In the genomic region with DNA sequence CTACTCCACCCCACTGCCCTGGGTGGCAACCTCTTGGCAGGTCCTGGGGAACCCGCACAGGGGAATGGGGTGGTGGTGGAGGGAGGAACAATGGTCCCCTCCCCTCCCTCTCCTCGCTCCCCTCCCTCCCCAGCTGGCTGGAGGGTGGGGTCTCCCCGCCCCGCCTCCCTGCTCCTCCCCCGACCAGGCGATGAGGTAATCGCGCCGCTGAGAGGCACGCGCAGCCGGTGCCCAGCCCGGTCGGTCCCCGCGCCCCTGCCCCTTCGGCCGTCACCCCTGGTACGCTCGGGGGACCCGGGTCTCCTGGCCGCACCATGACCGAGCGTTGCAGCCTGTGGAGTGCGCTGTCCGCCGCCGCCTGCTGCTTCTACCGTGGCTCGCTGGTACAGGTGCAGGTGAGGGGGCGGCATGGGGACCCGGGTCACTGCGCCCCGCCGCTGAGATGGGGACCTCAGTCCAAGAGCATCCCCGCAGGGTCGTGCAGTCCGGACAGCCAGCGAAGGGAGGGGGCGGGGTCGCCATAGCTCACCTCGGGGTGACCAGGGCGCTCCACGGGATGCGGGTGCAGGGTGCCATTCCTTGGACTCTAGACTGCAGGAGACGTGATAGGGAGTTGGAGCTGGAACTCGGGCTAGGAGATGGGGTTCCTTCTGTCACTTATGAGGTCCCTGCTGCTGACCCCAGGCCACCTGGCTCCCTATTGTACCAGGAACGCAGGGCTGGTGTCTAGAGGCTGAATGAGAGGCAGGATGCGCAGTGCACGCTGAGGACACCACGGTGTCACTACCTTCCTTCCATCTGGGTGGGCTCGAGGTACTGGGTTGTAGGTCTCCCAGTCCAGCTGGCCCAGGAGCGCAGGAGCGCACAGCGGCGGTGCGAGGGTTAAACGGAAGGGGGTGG, we compare ENCODE assay signal across 8 mouse cellular contexts. TPM values are rescaled to one million over a fixed set of nuclear protein-coding genes. Genes with fewer than 3 reads are reported as not detected.
DNase-seq lines count a peak whose midpoint lies in the region; ATAC-seq lines count a peak whose summit lies in the region.

No protein-coding gene starts in this region.

- peak overlapping the region; percentile 93 for H3K4me3 ChIP-seq in forebrain, embryonic 15.5 days
- H3K4me3 ChIP-seq in intestine, embryonic 15.5 days (replicated peaks), result peak overlapping the region; percentile 47
- peak overlapping the region; percentile 31 for H3K4me3 ChIP-seq in liver, embryonic 16.5 days (ENCODE audit: low read depth, low read length)
- H3K4me3 ChIP-seq in neural tube, embryonic 15.5 days (replicated peaks), result peak overlapping the region; percentile 80

- peak overlapping the region; percentile 97 for H3K4me2 ChIP-seq in forebrain, embryonic 15.5 days (replicated peaks)
- H3K4me2 ChIP-seq in intestine, embryonic 15.5 days (replicated peaks), result peak overlapping the region; percentile 94
- peak overlapping the region; percentile 47 for H3K4me2 ChIP-seq in liver, embryonic 16.5 days (ENCODE audit: low read depth, low read length)
- peak overlapping the region; percentile 76 for H3K4me2 ChIP-seq in neural tube, embryonic 15.5 days

- H3K27me3 ChIP-seq in forebrain, embryonic 15.5 days, result no peaks in the 10 kb centered on the region
- H3K27me3 ChIP-seq in intestine, embryonic 15.5 days (replicated peaks), result peaks cover 30% of the 10 kb centered on the region
- H3K27me3 ChIP-seq in liver, embryonic 16.5 days (ENCODE audit: control insufficient read depth, insufficient read depth, low read depth, low read length), result peaks cover 13% of the 10 kb centered on the region; the same call in 1 of the 2 replicates
- H3K27me3 ChIP-seq in neural tube, embryonic 15.5 days (replicated peaks), result no peaks in the 10 kb centered on the region

- 3% methylated on average over 49 of the region's 58 CpGs for WGBS in forebrain, embryonic 15.5 days
- 5% methylated on average over 46 of the region's 58 CpGs for WGBS in intestine, embryonic 15.5 days
- 35% methylated on average over 54 of the region's 58 CpGs for WGBS in liver, embryonic 16.5 days (ENCODE audit: insufficient replicate concordance)
- 5% methylated on average over 54 of the region's 58 CpGs for WGBS in neural tube, embryonic 15.5 days

- H3K9ac ChIP-seq in forebrain, embryonic 15.5 days (replicated peaks), result peak overlapping the region; percentile 92
- peak overlapping the region; percentile 46 for H3K9ac ChIP-seq in intestine, embryonic 15.5 days
- H3K9ac ChIP-seq in liver, embryonic 16.5 days (ENCODE audit: low read depth, low read length), result no peak overlapping the region
- peak overlapping the region; percentile 94 for H3K9ac ChIP-seq in neural tube, embryonic 15.5 days (replicated peaks)

- H3K9me3 ChIP-seq in forebrain, embryonic 15.5 days, result no peaks in the 10 kb centered on the region
- no peaks in the 10 kb centered on the region for H3K9me3 ChIP-seq in intestine, embryonic 15.5 days
- H3K9me3 ChIP-seq in liver, embryonic 16.5 days (replicated peaks; ENCODE audit: control insufficient read depth, low read length), result no peaks in the 10 kb centered on the region
- H3K9me3 ChIP-seq in neural tube, embryonic 15.5 days (replicated peaks), result no peaks in the 10 kb centered on the region

- H3K27ac ChIP-seq in forebrain, embryonic 15.5 days (replicated peaks), result peak overlapping the region; percentile 89
- peak overlapping the region; percentile 23; the same call in 1 of the 2 replicates for H3K27ac ChIP-seq in intestine, embryonic 15.5 days
- H3K27ac ChIP-seq in liver, embryonic 16.5 days (ENCODE audit: low read length), result no peak overlapping the region
- H3K27ac ChIP-seq in neural tube, embryonic 15.5 days (replicated peaks), result peak overlapping the region; percentile 89

- no peak; the same call in 1 of the 2 replicates for ATAC-seq in cerebellum, adult (ENCODE audit: insufficient number of reproducible peaks, low FRiP score, low TSS enrichment)
- peak; percentile 57 for ATAC-seq in forebrain, embryonic 15.5 days (replicated peaks)
- peak; percentile 73 for ATAC-seq in intestine, embryonic 15.5 days
- peak; percentile 14; the same call in 1 of the 2 replicates for ATAC-seq in liver, embryonic 16.5 days (ENCODE audit: low read depth)
- ATAC-seq in neural tube, embryonic 15.5 days (ENCODE audit: low FRiP score), result peak; percentile 58

- H3K36me3 ChIP-seq in forebrain, embryonic 15.5 days, result peaks cover 17% of the 10 kb centered on the region
- H3K36me3 ChIP-seq in intestine, embryonic 15.5 days, result 0 out of 2 replicates have a peak, but pooled peaks cover 4% of the 10 kb centered on the region
- no peaks in the 10 kb centered on the region for H3K36me3 ChIP-seq in liver, embryonic 16.5 days (ENCODE audit: control insufficient read depth, insufficient read depth)
- peaks cover 18% of the 10 kb centered on the region for H3K36me3 ChIP-seq in neural tube, embryonic 15.5 days

- DNase-seq in cerebellum, adult 11 months, result peak; percentile 72
- peak; percentile 80 to 82 for DNase-seq in cerebellum, adult 18-20 months
- no peak for DNase-seq in c-Kit-positive CD71-positive TER-119-positive erythroid progenitor cells, embryonic 14.5 days (ENCODE audit: low spot score)

- H3K4me1 ChIP-seq in forebrain, embryonic 15.5 days, result peaks cover 38% of the 10 kb centered on the region
- H3K4me1 ChIP-seq in intestine, embryonic 15.5 days (replicated peaks), result peaks cover 22% of the 10 kb centered on the region
- H3K4me1 ChIP-seq in liver, embryonic 16.5 days (ENCODE audit: control insufficient read depth, low read depth, low read length), result no peaks in the 10 kb centered on the region
- H3K4me1 ChIP-seq in neural tube, embryonic 15.5 days, result peaks cover 51% of the 10 kb centered on the region

RNA-seq across cellular contexts. Expression of a gene that starts 0.7 kb away (rescaled TPM):
- polyA plus RNA-seq in forebrain, embryonic 15.5 days (2015; fragmentation: Nextera tagmentation; extraction: Ambion mirVana), result 2.4 and 2.7 TPM in 2 replicates
- polyA plus RNA-seq in intestine, embryonic 15.5 days (2015; fragmentation: Nextera tagmentation; extraction: Ambion mirVana), result 0.13 and 0.34 TPM in 2 replicates
- polyA plus RNA-seq in liver, embryonic 16.5 days (2015; fragmentation: Nextera tagmentation; extraction: Ambion mirVana), result not detected in 2 replicates
- polyA plus RNA-seq in neural tube, embryonic 15.5 days (2015; fragmentation: Nextera tagmentation; extraction: Ambion mirVana), result 2.9 and 3.6 TPM in 2 replicates

RNA-seq across cellular contexts. Expression of a gene that starts 15.5 kb away (rescaled TPM):
- polyA plus RNA-seq in forebrain, embryonic 15.5 days (2015; fragmentation: Nextera tagmentation; extraction: Ambion mirVana), result 63.2 and 66.3 TPM in 2 replicates
- polyA plus RNA-seq in intestine, embryonic 15.5 days (2015; fragmentation: Nextera tagmentation; extraction: Ambion mirVana), result 61.4 and 64.2 TPM in 2 replicates
- polyA plus RNA-seq in liver, embryonic 16.5 days (2015; fragmentation: Nextera tagmentation; extraction: Ambion mirVana), result 25.7 and 26.1 TPM in 2 replicates
- polyA plus RNA-seq in neural tube, embryonic 15.5 days (2015; fragmentation: Nextera tagmentation; extraction: Ambion mirVana), result 54.4 and 60.6 TPM in 2 replicates

RNA-seq across cellular contexts. Expression of a gene that starts 20.7 kb away (rescaled TPM):
- polyA plus RNA-seq in forebrain, embryonic 15.5 days (2015; fragmentation: Nextera tagmentation; extraction: Ambion mirVana), result 39.5 and 39.7 TPM in 2 replicates
- 27.8 and 28.6 TPM in 2 replicates for polyA plus RNA-seq in intestine, embryonic 15.5 days (2015; fragmentation: Nextera tagmentation; extraction: Ambion mirVana)
- polyA plus RNA-seq in liver, embryonic 16.5 days (2015; fragmentation: Nextera tagmentation; extraction: Ambion mirVana), result 7.1 and 8.6 TPM in 2 replicates
- polyA plus RNA-seq in neural tube, embryonic 15.5 days (2015; fragmentation: Nextera tagmentation; extraction: Ambion mirVana), result 50.1 and 51.5 TPM in 2 replicates

RNA-seq across cellular contexts. Expression of a gene that starts 28.6 kb away (rescaled TPM):
- polyA plus RNA-seq in forebrain, embryonic 15.5 days (2015; fragmentation: Nextera tagmentation; extraction: Ambion mirVana), result 88.0 and 98.2 TPM in 2 replicates
- polyA plus RNA-seq in intestine, embryonic 15.5 days (2015; fragmentation: Nextera tagmentation; extraction: Ambion mirVana), result 95.7 and 99.6 TPM in 2 replicates
- 40.2 and 43.8 TPM in 2 replicates for polyA plus RNA-seq in liver, embryonic 16.5 days (2015; fragmentation: Nextera tagmentation; extraction: Ambion mirVana)
- 63.0 and 82.4 TPM in 2 replicates for polyA plus RNA-seq in neural tube, embryonic 15.5 days (2015; fragmentation: Nextera tagmentation; extraction: Ambion mirVana)

RNA-seq across cellular contexts. Expression of a gene that starts 33.9 kb away (rescaled TPM):
- 0.61 and 0.66 TPM in 2 replicates for polyA plus RNA-seq in forebrain, embryonic 15.5 days (2015; fragmentation: Nextera tagmentation; extraction: Ambion mirVana)
- 0.18 and 0.29 TPM in 2 replicates for polyA plus RNA-seq in intestine, embryonic 15.5 days (2015; fragmentation: Nextera tagmentation; extraction: Ambion mirVana)
- polyA plus RNA-seq in liver, embryonic 16.5 days (2015; fragmentation: Nextera tagmentation; extraction: Ambion mirVana), result 0.07 and 0.11 TPM in 2 replicates
- 0.50 and 0.70 TPM in 2 replicates for polyA plus RNA-seq in neural tube, embryonic 15.5 days (2015; fragmentation: Nextera tagmentation; extraction: Ambion mirVana)

Comparison
In these comparisons a context has a peak if more than half of its experiments do, and no peak if none do; other contexts are left out.
1. H3K4me2 ChIP-seq: peak in every context shown above with its lines; median percentile 97 in forebrain, embryonic 15.5 days; 94 in intestine, embryonic 15.5 days; 76 in neural tube, embryonic 15.5 days; 47 in liver, embryonic 16.5 days.
2. H3K4me3 ChIP-seq: peak in every context shown above with its lines; median percentile 93 in forebrain, embryonic 15.5 days; 80 in neural tube, embryonic 15.5 days; 47 in intestine, embryonic 15.5 days; 31 in liver, embryonic 16.5 days.